Mouse (Mus musculus): ENCODE results near the gene Dnajc28. TPM values are rescaled to one million over a fixed set of nuclear protein-coding genes. Genes with fewer than 3 reads are reported as not detected.

The Dnajc28 gene
- polyA plus RNA-seq, 1 experiment from 2014 or later, result 6.1 TPM

DNA sequence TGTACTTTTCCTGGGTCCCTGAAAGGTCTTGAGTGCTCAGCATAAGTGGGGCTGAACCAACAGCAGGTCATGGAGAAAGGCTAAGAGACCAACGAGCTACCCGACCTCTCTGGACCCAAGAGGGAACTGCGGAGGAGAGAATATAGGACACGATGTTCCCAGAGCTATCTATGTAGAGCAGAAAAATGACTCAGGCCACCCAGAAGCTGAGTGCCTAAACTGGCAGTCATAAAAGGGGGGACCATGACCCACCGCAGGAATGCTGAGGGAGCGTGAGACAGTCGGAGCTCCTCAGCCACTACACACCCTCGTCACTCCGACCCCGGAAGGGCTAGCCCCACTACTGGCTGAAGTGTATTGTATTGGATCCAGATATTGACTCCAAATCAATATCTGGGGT lies 49.9 kb downstream of the Dnajc28 start:
- H3K4me3 ChIP-seq (ENCODE audit: low read depth, low read length), result no peak overlapping the region
- H3K9me3 ChIP-seq (ENCODE audit: control insufficient read depth, low read length), result no peaks in the 10 kb centered on the region
- ATAC-seq (ENCODE audit: low FRiP score) (no peak), DNase-seq (ENCODE audit: low spot score) (no peak)
- H3K36me3 ChIP-seq (ENCODE audit: control insufficient read depth, insufficient read depth, low read length), result no peaks in the 10 kb centered on the region
- no peaks in the 10 kb centered on the region for H3K4me1 ChIP-seq (replicated peaks; ENCODE audit: control insufficient read depth, insufficient read depth, low read length)
- 90% methylated on average over 10 of the region's 10 CpGs for WGBS
- no peaks in the 10 kb centered on the region for H3K27me3 ChIP-seq (ENCODE audit: control insufficient read depth, insufficient read depth, low read length)
- H3K27ac ChIP-seq (ENCODE audit: low read depth, low read length), result no peak overlapping the region
- H3K9ac ChIP-seq (ENCODE audit: low read depth, low read length), result no peak overlapping the region
- H3K4me2 ChIP-seq (replicated peaks; ENCODE audit: low read depth, low read length), result no peak overlapping the region

DNA sequence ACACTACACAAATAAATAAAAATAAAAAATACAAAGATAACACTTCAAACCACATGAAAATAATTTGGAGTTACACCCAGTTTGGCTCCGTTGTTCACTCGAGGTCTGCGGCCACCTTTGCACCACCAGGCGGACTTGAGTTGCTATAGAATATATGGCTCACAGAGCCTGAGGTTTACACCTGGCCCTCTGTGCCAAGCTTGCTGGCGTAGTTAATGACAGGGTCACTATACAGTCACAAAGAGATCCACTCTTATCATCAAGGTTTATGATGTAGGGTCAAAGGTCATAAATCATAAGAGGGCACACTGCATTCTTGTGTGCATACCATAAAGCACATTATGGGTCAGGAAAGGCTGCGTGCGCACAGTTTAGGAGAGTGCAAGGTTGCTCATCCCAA lies 52.8 kb downstream of the Dnajc28 start:
- H3K27me3 ChIP-seq (ENCODE audit: control insufficient read depth, insufficient read depth, low read length), result no peaks in the 10 kb centered on the region
- DNase-seq (ENCODE audit: low spot score) (no peak), ATAC-seq (ENCODE audit: low FRiP score) (no peak)
- H3K36me3 ChIP-seq (ENCODE audit: control insufficient read depth, insufficient read depth, low read length), result no peaks in the 10 kb centered on the region
- no peak overlapping the region for H3K4me2 ChIP-seq (replicated peaks; ENCODE audit: low read depth, low read length)
- no peaks in the 10 kb centered on the region for H3K9me3 ChIP-seq (ENCODE audit: control insufficient read depth, low read length)
- H3K4me3 ChIP-seq (ENCODE audit: low read depth, low read length), result no peak overlapping the region
- H3K4me1 ChIP-seq (replicated peaks; ENCODE audit: control insufficient read depth, insufficient read depth, low read length), result no peaks in the 10 kb centered on the region
- no peak overlapping the region for H3K9ac ChIP-seq (ENCODE audit: low read depth, low read length)
- WGBS, result 93% methylated on average over 7 of the region's 7 CpGs
- no peak overlapping the region for H3K27ac ChIP-seq (ENCODE audit: low read depth, low read length)

DNA sequence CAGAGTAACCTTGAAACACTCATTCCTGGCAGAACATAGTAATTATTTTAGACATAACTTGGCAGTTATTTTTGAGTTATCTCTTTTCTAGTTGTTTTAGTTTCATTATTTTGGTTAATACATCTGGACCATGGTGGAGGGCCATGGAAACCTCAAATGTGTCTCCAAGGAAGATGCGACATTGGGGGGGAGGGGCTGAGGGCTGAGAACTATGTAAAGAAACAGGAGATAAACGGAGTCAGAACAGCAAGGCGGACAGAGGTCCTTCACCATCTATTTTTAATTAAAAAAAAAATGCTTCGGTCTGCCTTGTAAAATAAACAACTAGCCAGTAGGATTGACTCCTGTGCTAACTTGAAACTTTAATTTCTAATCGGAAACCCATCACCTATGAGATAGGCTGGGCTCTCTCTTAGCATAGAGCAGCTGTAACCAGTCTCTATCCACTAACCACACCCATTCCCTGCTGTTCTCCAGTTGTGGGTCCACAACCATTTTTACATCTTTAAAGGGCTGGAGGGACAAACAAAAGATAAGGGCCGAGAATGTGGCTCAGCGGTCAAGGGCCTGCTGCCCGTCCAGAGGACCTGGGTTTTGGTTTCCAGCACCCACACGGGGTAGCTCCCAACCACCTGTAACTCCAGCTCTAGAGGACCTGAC lies 53.4 kb downstream of the Dnajc28 start:
- ATAC-seq (ENCODE audit: low FRiP score), result no peak
- H3K4me2 ChIP-seq (replicated peaks; ENCODE audit: low read depth, low read length), result no peak overlapping the region
- 70% methylated on average over 9 of the region's 9 CpGs for WGBS

DNA sequence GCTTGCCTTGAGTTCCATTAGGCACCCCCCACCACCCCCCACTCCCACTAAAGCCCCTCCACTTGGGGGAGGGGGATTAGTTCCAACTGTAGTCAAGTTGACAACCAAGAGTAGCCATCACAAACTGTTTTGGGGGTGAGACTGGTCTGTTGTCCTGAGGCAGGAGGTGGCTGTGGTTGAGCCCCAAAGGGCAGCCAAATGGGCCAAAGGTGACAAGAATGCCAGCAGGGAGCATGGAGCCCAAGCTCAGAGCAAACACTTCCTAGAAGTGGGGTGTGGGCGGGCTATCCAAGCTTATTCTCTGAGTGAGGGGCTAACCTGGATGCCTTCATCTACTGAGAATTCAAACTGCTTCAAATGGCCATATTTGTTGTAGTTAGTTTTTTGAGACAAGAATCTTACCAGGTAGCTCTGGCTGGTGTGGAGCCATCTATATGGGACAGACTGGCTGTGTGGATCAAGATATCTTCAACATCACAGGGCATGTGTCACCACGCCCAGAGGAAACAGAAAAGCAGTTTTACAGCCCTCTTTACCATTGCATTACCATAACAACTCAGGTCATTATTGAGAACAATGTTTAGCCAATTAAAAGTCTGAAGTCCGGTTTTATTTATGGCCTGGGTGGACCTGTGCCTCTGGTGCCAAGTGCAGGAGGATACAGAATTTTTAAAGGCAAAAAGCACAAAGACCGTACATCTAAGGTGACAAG lies 54.1 kb downstream of the Dnajc28 start:
- H3K4me3 ChIP-seq (ENCODE audit: low read depth, low read length), result no peak overlapping the region
- 87% methylated on average over 4 of the region's 4 CpGs for WGBS
- H3K4me2 ChIP-seq (replicated peaks; ENCODE audit: low read depth, low read length), result no peak overlapping the region
- no peaks in the 10 kb centered on the region for H3K36me3 ChIP-seq (ENCODE audit: control insufficient read depth, insufficient read depth, low read length)
- no peaks in the 10 kb centered on the region for H3K27me3 ChIP-seq (ENCODE audit: control insufficient read depth, insufficient read depth, low read length)
- DNase-seq (ENCODE audit: low spot score) (no peak), ATAC-seq (ENCODE audit: low FRiP score) (no peak)
- no peaks in the 10 kb centered on the region for H3K9me3 ChIP-seq (ENCODE audit: control insufficient read depth, low read length)
- H3K4me1 ChIP-seq (replicated peaks; ENCODE audit: control insufficient read depth, insufficient read depth, low read length), result no peaks in the 10 kb centered on the region
- H3K27ac ChIP-seq (ENCODE audit: low read depth, low read length), result no peak overlapping the region
- H3K9ac ChIP-seq (ENCODE audit: low read depth, low read length), result no peak overlapping the region

More for the DNA sequence above, 53.4 kb downstream of the Dnajc28 start:
- no peak overlapping the region for H3K4me3 ChIP-seq (ENCODE audit: low read depth, low read length)
- no peak overlapping the region for H3K9ac ChIP-seq (ENCODE audit: low read depth, low read length)
- no peaks in the 10 kb centered on the region for H3K36me3 ChIP-seq (ENCODE audit: control insufficient read depth, insufficient read depth, low read length)
- H3K9me3 ChIP-seq (ENCODE audit: control insufficient read depth, low read length), result no peaks in the 10 kb centered on the region
- H3K27me3 ChIP-seq (ENCODE audit: control insufficient read depth, insufficient read depth, low read length), result no peaks in the 10 kb centered on the region
- H3K27ac ChIP-seq (ENCODE audit: low read depth, low read length), result no peak overlapping the region
- DNase-seq (ENCODE audit: low spot score), result no peak
- no peaks in the 10 kb centered on the region for H3K4me1 ChIP-seq (replicated peaks; ENCODE audit: control insufficient read depth, insufficient read depth, low read length)

Other genes starting within 250 kb of the Dnajc28 start
- gene Ifnar2, start 246.2 kb downstream of the Dnajc28 start, polyA plus RNA-seq (2014; fragmentation: Nextera tagmentation; extraction: Ambion mirVana), result 33.4 and 35.4 TPM in 2 replicates
- gene Gm21970, start 227.3 kb downstream of the Dnajc28 start, polyA plus RNA-seq (2014; fragmentation: Nextera tagmentation; extraction: Ambion mirVana), result not detected in 2 replicates
- 8.6 and 9.0 TPM in 2 replicates for gene Il10rb, start 212.9 kb downstream of the Dnajc28 start, polyA plus RNA-seq (2014; fragmentation: Nextera tagmentation; extraction: Ambion mirVana)
- gene Ifnar1, start 133.8 kb downstream of the Dnajc28 start, polyA plus RNA-seq (2014; fragmentation: Nextera tagmentation; extraction: Ambion mirVana), result 51.6 and 52.9 TPM in 2 replicates
- gene Ifngr2, start 72.0 kb downstream of the Dnajc28 start, polyA plus RNA-seq (2014; fragmentation: Nextera tagmentation; extraction: Ambion mirVana), result 35.1 and 36.8 TPM in 2 replicates
- gene Tmem50b, start 21.2 kb downstream of the Dnajc28 start, polyA plus RNA-seq (2014; fragmentation: Nextera tagmentation; extraction: Ambion mirVana), result 54.7 and 55.9 TPM in 2 replicates
- gene Gart, start 27.9 kb upstream of the Dnajc28 start, polyA plus RNA-seq (2014; fragmentation: Nextera tagmentation; extraction: Ambion mirVana), result 82.5 and 94.2 TPM in 2 replicates
- 141 and 180 TPM in 2 replicates for gene Son, start 28.5 kb upstream of the Dnajc28 start, polyA plus RNA-seq (2014; fragmentation: Nextera tagmentation; extraction: Ambion mirVana)
- gene Donson, start 69.7 kb upstream of the Dnajc28 start, polyA plus RNA-seq (2014; fragmentation: Nextera tagmentation; extraction: Ambion mirVana), result 33.4 and 38.5 TPM in 2 replicates
- 75.6 and 93.4 TPM in 2 replicates for gene Cryzl1, start 109.9 kb upstream of the Dnajc28 start, polyA plus RNA-seq (2014; fragmentation: Nextera tagmentation; extraction: Ambion mirVana)
- gene Itsn1, start 110.3 kb upstream of the Dnajc28 start, polyA plus RNA-seq (2014; fragmentation: Nextera tagmentation; extraction: Ambion mirVana), result 61.1 and 61.7 TPM in 2 replicates